Mouse (Mus musculus): Measurements from ENCODE around the gene Sprr2j-ps. TPM values are rescaled to one million over a fixed set of nuclear protein-coding genes. Genes with fewer than 3 reads are reported as not detected.

The Sprr2j-ps gene
- polyA plus RNA-seq, 1 experiment from 2014 or later: not detected

DNA sequence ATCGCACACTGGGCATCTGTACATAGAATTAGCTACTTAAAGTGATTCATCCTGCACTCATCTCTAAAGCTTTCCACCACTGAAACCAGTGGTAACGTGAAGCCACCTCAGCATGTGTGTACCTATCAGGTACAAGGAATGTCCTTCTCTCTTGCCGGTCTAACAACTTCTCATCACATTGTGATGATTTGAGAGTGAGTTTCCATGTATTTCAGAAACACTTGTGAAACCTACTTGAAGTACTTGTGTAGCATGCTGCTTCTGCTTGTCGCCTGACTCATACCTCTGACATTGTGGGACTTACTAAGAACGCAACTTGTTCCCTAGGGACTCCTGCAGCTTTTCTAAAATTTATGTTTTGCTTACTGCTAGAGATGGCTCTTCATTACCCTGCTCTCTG, 37.3 kb downstream of the Sprr2j-ps start:
- no peaks in the 10 kb centered on the region for H3K9me3 ChIP-seq (replicated peaks; ENCODE audit: control insufficient read depth, low read length, poor library complexity, severe bottlenecking)

DNA sequence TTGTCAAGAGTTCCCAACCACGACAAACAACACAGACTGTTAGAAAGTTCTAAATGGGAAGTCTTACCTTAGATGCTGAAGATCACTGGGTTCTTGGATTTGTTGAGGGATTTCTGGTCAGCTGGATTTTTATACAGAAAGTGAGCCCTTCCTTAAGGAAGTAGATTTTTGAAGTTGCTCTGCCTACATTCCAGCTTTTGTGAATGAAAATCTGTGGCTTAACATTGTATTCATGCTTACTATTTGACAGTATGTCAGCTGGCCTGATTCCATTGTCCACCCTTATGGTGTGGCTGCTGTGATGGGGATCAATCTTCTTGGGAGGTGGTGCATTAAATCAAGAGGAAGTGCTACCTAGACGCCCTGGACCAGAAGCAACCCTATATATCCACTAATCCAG, 40.7 kb downstream of the Sprr2j-ps start, which contains the start of gene Sprr3:
TSS of gene Sprr3 (minus strand) at position 101 of the 400 bp plus-strand sequence.
- Histone ChIP-seq H3K27me3 (ENCODE audit: control insufficient read depth, insufficient read depth, low read depth, low read length) (no peaks in the 10 kb centered on the region), H3K9me3 (replicated peaks; ENCODE audit: control insufficient read depth, low read length, poor library complexity, severe bottlenecking) (no peaks in the 10 kb centered on the region), H3K4me3 (ENCODE audit: low read depth, low read length) (no peak within 1 kb of the TSS), H3K27ac (ENCODE audit: low read length) (no peak within 1 kb of the TSS), H3K9ac (ENCODE audit: low read depth, low read length) (no peak within 1 kb of the TSS), H3K36me3 (ENCODE audit: control insufficient read depth, insufficient read depth, low read length) (no peaks in the 10 kb centered on the region), H3K4me2 (ENCODE audit: low read length) (no peak within 1 kb of the TSS), H3K4me1 (ENCODE audit: control insufficient read depth, insufficient read depth, low read length) (no peaks in the 10 kb centered on the region)
- 74% methylated on average over 2 of the region's 2 CpGs for WGBS
- no peak for ATAC-seq

More for the DNA sequence above, 37.3 kb downstream of the Sprr2j-ps start:
- no peak for ATAC-seq
- no peak overlapping the region for H3K9ac ChIP-seq (ENCODE audit: low read depth, low read length)
- H3K4me3 ChIP-seq (ENCODE audit: low read depth, low read length): no peak overlapping the region
- H3K27me3 ChIP-seq (ENCODE audit: control insufficient read depth, insufficient read depth, low read depth, low read length): no peaks in the 10 kb centered on the region
- H3K36me3 ChIP-seq (ENCODE audit: control insufficient read depth, insufficient read depth, low read length): no peaks in the 10 kb centered on the region
- no peak overlapping the region for H3K4me2 ChIP-seq (ENCODE audit: low read length)
- WGBS: 89% methylated on average over 5 of the region's 5 CpGs
- no peak overlapping the region for H3K27ac ChIP-seq (ENCODE audit: low read length)
- no peaks in the 10 kb centered on the region for H3K4me1 ChIP-seq (ENCODE audit: control insufficient read depth, insufficient read depth, low read length)

DNA sequence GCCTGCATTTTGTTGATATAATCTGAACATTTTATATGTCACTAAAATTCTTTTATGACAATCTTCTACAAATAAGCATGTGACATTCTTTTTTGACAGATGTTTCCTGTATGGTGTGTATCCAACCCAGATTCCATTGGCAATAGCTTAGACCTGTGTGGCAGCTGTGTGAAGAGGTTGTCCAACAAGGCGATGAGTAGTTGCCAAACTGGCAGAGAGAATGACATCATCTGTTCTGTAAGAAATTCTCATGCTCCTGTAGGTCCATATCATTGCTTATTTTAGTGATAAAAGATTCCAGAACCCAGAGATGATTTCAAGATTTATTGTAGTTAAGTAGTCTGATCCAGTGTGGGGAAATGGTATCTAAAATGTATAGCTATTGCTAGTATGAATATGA, 48.7 kb downstream of the Sprr2j-ps start:
- 90% methylated on average over 1 of the region's 1 CpGs for WGBS
- H3K4me2 ChIP-seq (ENCODE audit: low read length): no peak overlapping the region

DNA sequence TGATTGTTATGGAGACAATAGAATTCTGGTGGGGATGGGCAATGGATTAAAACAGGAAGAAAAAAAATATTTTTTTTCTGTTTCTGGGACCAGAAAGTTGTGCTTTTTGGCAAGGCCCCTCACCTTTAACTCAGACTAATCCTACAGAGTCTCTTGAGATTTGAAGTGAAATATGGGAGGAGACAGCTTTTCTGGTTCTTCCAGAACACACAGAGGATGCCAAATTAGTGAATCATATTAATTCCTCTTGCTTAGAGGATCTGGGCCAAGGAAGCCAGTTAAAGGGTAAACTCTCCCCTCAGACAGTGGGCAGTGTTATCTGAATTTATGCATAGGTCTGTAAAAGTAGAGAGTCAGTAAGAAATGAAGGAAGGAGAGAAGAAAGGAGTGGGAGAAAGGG, 49.5 kb downstream of the Sprr2j-ps start:
- no peaks in the 10 kb centered on the region for H3K27me3 ChIP-seq (ENCODE audit: control insufficient read depth, insufficient read depth, low read depth, low read length)
- H3K36me3 ChIP-seq (ENCODE audit: control insufficient read depth, insufficient read depth, low read length): no peaks in the 10 kb centered on the region
- H3K4me1 ChIP-seq (ENCODE audit: control insufficient read depth, insufficient read depth, low read length): no peaks in the 10 kb centered on the region
- ATAC-seq: no peak
- no peak overlapping the region for H3K27ac ChIP-seq (ENCODE audit: low read length)
- H3K9ac ChIP-seq (ENCODE audit: low read depth, low read length): no peak overlapping the region
- no peak overlapping the region for H3K4me2 ChIP-seq (ENCODE audit: low read length)
- H3K9me3 ChIP-seq (replicated peaks; ENCODE audit: control insufficient read depth, low read length, poor library complexity, severe bottlenecking): no peaks in the 10 kb centered on the region
- no peak overlapping the region for H3K4me3 ChIP-seq (ENCODE audit: low read depth, low read length)

More for the DNA sequence above, 48.7 kb downstream of the Sprr2j-ps start:
- no peaks in the 10 kb centered on the region for H3K9me3 ChIP-seq (replicated peaks; ENCODE audit: control insufficient read depth, low read length, poor library complexity, severe bottlenecking)
- no peaks in the 10 kb centered on the region for H3K36me3 ChIP-seq (ENCODE audit: control insufficient read depth, insufficient read depth, low read length)
- no peak overlapping the region for H3K27ac ChIP-seq (ENCODE audit: low read length)
- H3K4me3 ChIP-seq (ENCODE audit: low read depth, low read length): no peak overlapping the region
- ATAC-seq: no peak
- no peak overlapping the region for H3K9ac ChIP-seq (ENCODE audit: low read depth, low read length)
- no peaks in the 10 kb centered on the region for H3K4me1 ChIP-seq (ENCODE audit: control insufficient read depth, insufficient read depth, low read length)
- H3K27me3 ChIP-seq (ENCODE audit: control insufficient read depth, insufficient read depth, low read depth, low read length): no peaks in the 10 kb centered on the region

Other genes with a start within 250 kb of the Sprr2j-ps start
- gene Sprr2a1, start 202.3 kb upstream of the Sprr2j-ps start, polyA plus RNA-seq (2015; fragmentation: Nextera tagmentation; extraction: Ambion mirVana): not detected in 2 replicates
- 0.09 TPM in 1 of 2 replicates, not detected in the other for gene Sprr2a2, start 202.2 kb upstream of the Sprr2j-ps start, polyA plus RNA-seq (2015; fragmentation: Nextera tagmentation; extraction: Ambion mirVana)
- gene Sprr2a3, start 132.7 kb upstream of the Sprr2j-ps start, polyA plus RNA-seq (2015; fragmentation: Nextera tagmentation; extraction: Ambion mirVana): not detected in 2 replicates
- not detected in 2 replicates for gene Sprr2b, start 101.5 kb upstream of the Sprr2j-ps start, polyA plus RNA-seq (2015; fragmentation: Nextera tagmentation; extraction: Ambion mirVana)
- gene Sprr2d, start 78.9 kb upstream of the Sprr2j-ps start, polyA plus RNA-seq (2015; fragmentation: Nextera tagmentation; extraction: Ambion mirVana): not detected in 2 replicates
- not detected in 2 replicates for gene Sprr2e, start 65.9 kb upstream of the Sprr2j-ps start, polyA plus RNA-seq (2015; fragmentation: Nextera tagmentation; extraction: Ambion mirVana)
- gene Sprr2f, start 52.9 kb upstream of the Sprr2j-ps start, polyA plus RNA-seq (2015; fragmentation: Nextera tagmentation; extraction: Ambion mirVana): not detected in 2 replicates
- gene Sprr2h, start 32.4 kb upstream of the Sprr2j-ps start, polyA plus RNA-seq (2015; fragmentation: Nextera tagmentation; extraction: Ambion mirVana): not detected in 2 replicates
- not detected in 2 replicates for gene Sprr2i, start 10.1 kb upstream of the Sprr2j-ps start, polyA plus RNA-seq (2015; fragmentation: Nextera tagmentation; extraction: Ambion mirVana)
- gene Gm9774, start 11.3 kb downstream of the Sprr2j-ps start, polyA plus RNA-seq (2015; fragmentation: Nextera tagmentation; extraction: Ambion mirVana): 7.5 and 8.9 TPM in 2 replicates
- gene Sprr2k, start 14.5 kb downstream of the Sprr2j-ps start, polyA plus RNA-seq (2015; fragmentation: Nextera tagmentation; extraction: Ambion mirVana): not detected in 2 replicates
- gene Sprr1b, start 20.7 kb downstream of the Sprr2j-ps start, polyA plus RNA-seq (2015; fragmentation: Nextera tagmentation; extraction: Ambion mirVana): not detected in 2 replicates
- not detected in 2 replicates for gene Sprr3, start 40.6 kb downstream of the Sprr2j-ps start, polyA plus RNA-seq (2015; fragmentation: Nextera tagmentation; extraction: Ambion mirVana)
- 0.24 TPM in 1 of 2 replicates, not detected in the other for gene Sprr1a, start 67.8 kb downstream of the Sprr2j-ps start, polyA plus RNA-seq (2015; fragmentation: Nextera tagmentation; extraction: Ambion mirVana)
- not detected in 2 replicates for gene Sprr4, start 82.4 kb downstream of the Sprr2j-ps start, polyA plus RNA-seq (2015; fragmentation: Nextera tagmentation; extraction: Ambion mirVana)
- gene 2310046K23Rik, start 116.4 kb downstream of the Sprr2j-ps start, polyA plus RNA-seq (2015; fragmentation: Nextera tagmentation; extraction: Ambion mirVana): not detected in 2 replicates
- not detected in 2 replicates for gene Ivl, start 155.7 kb downstream of the Sprr2j-ps start, polyA plus RNA-seq (2015; fragmentation: Nextera tagmentation; extraction: Ambion mirVana)
- gene Smcp, start 170.9 kb downstream of the Sprr2j-ps start, polyA plus RNA-seq (2015; fragmentation: Nextera tagmentation; extraction: Ambion mirVana): not detected in 2 replicates
- gene 2210017I01Rik, start 189.4 kb downstream of the Sprr2j-ps start, polyA plus RNA-seq (2015; fragmentation: Nextera tagmentation; extraction: Ambion mirVana): not detected in 2 replicates
- gene Lce6a, start 203.6 kb downstream of the Sprr2j-ps start, polyA plus RNA-seq (2015; fragmentation: Nextera tagmentation; extraction: Ambion mirVana): not detected in 2 replicates
- not detected in 2 replicates for gene Lce1a1, start 230.2 kb downstream of the Sprr2j-ps start, polyA plus RNA-seq (2015; fragmentation: Nextera tagmentation; extraction: Ambion mirVana)
- not detected in 2 replicates for gene Lce1b, start 238.8 kb downstream of the Sprr2j-ps start, polyA plus RNA-seq (2015; fragmentation: Nextera tagmentation; extraction: Ambion mirVana)